Mouse (Mus musculus) layer of hippocampus, postnatal 14 days (tissue): ENCODE results near the gene C77080. TPM values are rescaled to one million over a fixed set of nuclear protein-coding genes. Genes with fewer than 3 reads are reported as not detected.

Experiments used
- microRNA-seq, 2 experiments: library from miRNA; unstranded; fragments of <30 nt; microRNA quantifications; one replicate each; pipeline ENCODE4 v1.2.0; 2021
- total RNA-seq, 2 experiments: library from RNA; stranded (reverse); gene quantifications; 2 replicates each; pipeline ENCODE4 v1.2.3; 2021

The C77080 gene
- total RNA-seq, 2 experiments from 2014 or later: 10.7 to 11.7 TPM

Small RNA genes lying within 50 kb of the gene (microRNA-seq; reads per million reads assigned to microRNA genes)
- gene Gm22994: 0 reads per million in 2 experiments

Other genes with a start within 250 kb of the C77080 start
- gene Rnf19b, start 203.1 kb downstream of the C77080 start, total RNA-seq: 10 to 100 TPM; 51.9 to 54.0 TPM
- not detected for gene Tmem54, start 155.9 kb downstream of the C77080 start, total RNA-seq
- 1,000 to 10,000 TPM; 1,833 to 1,912 TPM for gene Hpca, start 139.4 kb downstream of the C77080 start, total RNA-seq
- 10 to 100 TPM; 70.9 to 75.6 TPM for gene Fndc5, start 124.4 kb downstream of the C77080 start, total RNA-seq
- gene S100pbp, start 71.7 kb downstream of the C77080 start, total RNA-seq: 10 to 100 TPM; 32.3 to 37.9 TPM
- 100 to 1,000 TPM in 1 of 2 experiments, 10 to 100 TPM in 1; 96.1 to 101 TPM for gene Yars, start 71.6 kb downstream of the C77080 start, total RNA-seq
- 1 to 10 TPM; 1.2 TPM for gene Sync, start 26.2 kb upstream of the C77080 start, total RNA-seq
- 100 to 1,000 TPM; 130 to 131 TPM for gene Rbbp4, start 74.0 kb upstream of the C77080 start, total RNA-seq
- 10 to 100 TPM; 23.7 to 26.3 TPM for gene Zbtb8os, start 74.3 kb upstream of the C77080 start, total RNA-seq
- gene Zbtb8a, start 116.7 kb upstream of the C77080 start, total RNA-seq: 1 to 10 TPM; 6.1 to 6.3 TPM
- 1 to 10 TPM; 4.0 to 5.0 TPM for gene Zbtb8b, start 179.4 kb upstream of the C77080 start, total RNA-seq
- 10 to 100 TPM; 52.2 to 54.2 TPM for gene Bsdc1, start 200.2 kb upstream of the C77080 start, total RNA-seq
- not detected for gene Tssk3, start 229.6 kb upstream of the C77080 start, total RNA-seq
- gene Fam229a, start 229.8 kb upstream of the C77080 start, total RNA-seq: under 1 TPM in 1 of 2 experiments, not detected in 1; 0.72 TPM